Mouse (Mus musculus) spleen, adult 18-20 months (tissue): ENCODE measurements at regions not wholly inside any gene's neighbourhood (a gene's known extent, or its start where the extent isn't known, plus 50 kb on each side); places are given as distances from the start of the nearest gene placed in this dataset.

Experiments used
- DNase-seq, 2 experiments: peaks; one replicate each; pipeline ENCODE4 v3.0.0; 2022; ENCODE audit warnings: mixed read lengths in 2 of 2

- no peak for DNase-seq
These were observed 209.7 kb downstream of the Cd47 start for GRCm38 (mm10) chr16:50010074-50010473.

DNA sequence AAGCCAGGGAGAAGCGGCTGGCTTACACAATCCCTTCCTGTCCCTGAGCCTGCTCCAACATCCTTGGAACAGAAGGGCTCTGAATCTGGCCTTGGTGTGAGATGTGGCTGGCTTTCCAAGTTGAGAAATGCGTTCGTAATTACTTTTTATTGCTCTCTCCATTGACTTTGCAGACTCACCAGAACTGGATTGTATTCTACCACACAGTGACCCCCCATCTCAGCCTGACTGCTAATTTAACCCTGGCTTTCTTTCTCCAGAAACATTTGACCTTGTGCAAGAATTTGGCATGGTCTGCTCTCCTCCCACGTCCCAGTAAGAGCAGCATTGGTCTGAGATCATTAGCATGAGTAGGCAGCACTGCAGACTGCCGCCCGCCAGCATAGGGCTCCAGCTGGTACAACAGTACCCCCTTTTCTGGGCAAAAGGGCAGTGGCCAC, 210.2 kb downstream of the Cd47 start:
- no peak for DNase-seq

DNA sequence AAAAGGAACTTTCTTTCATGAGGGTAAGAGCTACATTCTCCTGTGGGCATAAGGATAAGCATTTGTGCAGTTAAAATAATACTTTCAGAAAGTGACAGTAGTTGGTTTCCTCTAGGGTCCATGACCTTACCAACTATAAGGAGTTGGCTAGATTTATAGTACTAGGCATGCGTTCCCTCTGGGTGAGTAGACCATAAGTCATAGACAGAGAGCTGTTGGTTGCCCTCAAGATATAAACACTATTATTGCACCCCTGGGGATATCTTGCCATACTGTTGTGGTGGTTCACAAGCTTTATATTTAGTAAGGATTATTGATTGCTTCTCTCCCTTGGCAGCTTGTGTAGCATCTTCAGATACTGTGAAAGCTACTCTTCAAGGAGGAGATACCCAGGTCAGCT, 223.6 kb downstream of the Cd47 start:
- DNase-seq = no peak

DNA sequence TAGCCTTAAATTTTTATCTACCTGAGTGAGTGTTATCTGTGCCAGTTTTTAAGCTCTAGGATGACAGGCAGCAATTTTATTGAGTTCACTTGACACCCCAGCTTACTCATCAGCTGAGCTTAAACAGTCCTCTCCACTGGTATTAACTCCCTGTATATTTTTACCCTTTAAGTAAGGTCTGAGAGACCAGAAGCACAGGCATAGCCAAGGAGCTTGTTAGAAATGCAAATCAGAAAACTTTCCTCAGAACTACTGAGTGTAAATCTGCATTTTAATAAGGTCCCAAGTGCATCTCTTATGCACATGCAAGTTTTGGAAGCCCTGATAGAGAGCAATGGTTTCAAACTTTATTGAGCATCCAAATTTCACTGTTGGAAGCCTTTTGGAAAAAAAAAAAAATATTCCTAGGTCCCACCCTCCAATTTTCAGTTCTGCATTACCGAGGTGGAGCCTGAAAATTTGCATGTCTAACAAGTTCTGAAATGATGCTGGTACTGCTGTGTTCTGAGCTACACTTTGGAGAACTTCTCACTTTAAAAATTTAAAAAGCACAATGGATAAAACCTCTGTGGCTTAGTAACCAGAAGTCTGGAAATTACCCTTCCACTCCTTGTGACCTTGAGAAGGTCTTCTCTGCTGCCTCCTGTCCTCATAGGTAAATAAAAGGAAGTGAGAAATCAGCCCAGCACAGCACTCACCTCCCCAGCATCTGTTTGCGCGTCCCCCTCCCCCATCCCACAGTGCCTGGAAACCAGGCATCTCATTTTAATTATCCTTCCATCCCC, 226.0 kb downstream of the Cd47 start:
- peak; percentile 29 to 37 for DNase-seq

DNA sequence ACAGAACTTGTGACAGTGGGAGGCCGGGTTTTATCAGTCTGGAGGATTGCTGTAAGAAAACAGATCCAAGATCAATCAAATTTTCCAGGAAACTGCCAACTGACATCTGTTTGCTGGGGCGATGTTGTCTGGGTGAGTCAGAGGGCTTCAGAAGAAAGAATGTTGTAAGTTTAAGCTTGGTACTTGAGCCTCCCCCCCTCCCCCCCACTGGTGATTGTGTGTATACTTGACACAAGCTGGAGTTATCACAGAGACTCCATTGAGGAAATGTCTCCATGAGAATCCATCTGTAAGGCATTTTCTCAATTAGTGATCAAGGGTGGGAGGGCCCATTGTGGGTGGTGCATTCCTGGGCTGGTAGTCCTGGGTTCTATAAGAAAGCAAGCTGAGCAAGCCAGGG, 226.9 kb downstream of the Cd47 start:
- no peak for DNase-seq

- DNase-seq = no peak
These were observed 229.4 kb downstream of the Cd47 start for GRCm38 (mm10) chr16:50029711-50030110.

GRCm38 (mm10) chr16:50030355-50030754, 230.0 kb downstream of the Cd47 start:
- peak; percentile 5 to 13 for DNase-seq

- DNase-seq = no peak
These were observed 230.6 kb downstream of the Cd47 start for GRCm38 (mm10) chr16:50030905-50031369.

DNA sequence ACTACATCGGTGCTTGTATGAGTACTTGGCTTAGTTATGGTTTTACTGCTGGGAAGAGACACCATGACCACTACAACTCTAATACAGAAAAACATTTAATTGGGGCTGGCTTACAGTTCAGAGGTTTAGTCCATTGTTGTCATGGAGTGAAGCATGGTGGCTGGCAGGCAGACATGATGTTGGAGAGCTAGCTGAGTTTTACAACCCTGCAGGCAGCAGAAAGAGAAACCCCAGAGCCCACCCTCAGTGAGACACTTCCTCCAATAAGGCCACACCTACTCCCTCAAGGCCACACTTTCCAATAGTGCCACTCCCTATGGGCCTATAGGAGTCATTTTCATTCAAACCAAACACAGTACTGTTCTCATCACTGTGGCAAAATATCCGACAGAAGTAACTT, 232.5 kb downstream of the Cd47 start:
- no peak for DNase-seq

GRCm38 (mm10) chr16:50036296-50036734, 236.0 kb downstream of the Cd47 start:
- no peak for DNase-seq

DNA sequence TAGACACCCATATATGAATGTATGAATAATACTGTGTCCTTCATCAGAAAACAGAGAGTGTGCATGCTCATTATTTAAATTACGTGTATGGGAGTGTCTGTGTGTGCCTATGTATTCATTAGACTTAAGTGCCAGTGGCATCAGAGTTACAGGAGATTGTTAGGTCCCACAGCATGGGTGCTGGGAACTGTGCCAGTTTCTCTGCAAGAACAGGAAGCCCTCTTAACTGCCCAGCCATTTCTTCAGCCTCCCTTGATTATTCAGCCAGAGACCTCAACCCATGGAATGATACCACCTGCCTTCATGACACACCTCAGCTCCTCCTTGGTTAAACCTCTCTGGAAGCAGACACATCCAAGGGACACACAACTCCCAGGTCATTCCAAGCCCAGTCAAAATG, 243.8 kb downstream of the Cd47 start:
- DNase-seq = no peak

DNA sequence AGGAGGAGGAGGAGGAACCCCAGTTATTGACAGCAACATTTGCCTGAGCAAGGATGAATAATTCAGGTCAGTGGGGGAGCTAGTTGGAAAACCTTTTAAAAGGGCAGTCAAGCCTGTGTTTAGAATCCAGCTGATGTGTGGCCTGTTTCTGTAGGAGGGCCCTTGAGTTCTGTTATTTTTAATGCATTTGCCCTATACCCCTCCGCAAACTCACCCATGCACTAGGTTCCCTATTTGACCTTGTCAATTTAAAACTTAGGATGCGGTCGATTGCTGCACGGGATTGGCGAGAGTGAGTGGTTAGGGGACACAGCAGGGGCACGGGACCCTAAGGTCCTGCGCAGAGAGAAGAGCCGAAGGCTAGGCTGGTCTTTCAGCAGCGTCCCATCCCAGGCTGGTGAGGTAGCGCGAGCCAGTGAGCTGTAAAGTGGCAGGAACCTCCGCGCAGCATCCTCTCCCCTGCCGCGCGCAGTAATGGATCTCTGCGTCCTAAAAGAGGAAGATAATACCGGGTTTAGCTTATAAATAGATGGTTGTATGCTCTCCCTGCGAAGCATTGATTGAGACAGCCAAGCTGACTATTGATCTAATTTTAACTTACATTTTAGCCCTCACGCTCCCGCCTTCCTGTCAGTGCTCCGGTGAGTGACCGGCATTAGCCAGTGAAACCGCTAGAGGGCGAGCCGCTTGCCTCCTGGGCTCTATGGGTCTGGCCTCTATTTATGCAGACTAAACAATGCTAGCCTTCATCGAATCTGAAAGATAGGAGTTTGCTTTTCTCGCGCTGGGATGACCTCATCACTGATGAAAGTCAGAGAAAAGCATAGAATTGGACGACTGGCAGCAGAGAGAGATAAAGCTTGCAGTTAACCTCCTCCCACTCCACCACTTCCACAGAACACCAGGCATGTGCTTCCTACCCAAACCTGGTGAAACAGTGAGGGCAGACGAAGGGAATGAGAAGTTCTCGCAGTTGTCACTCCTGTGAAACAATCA, 245.5 kb downstream of the Cd47 start:
- DNase-seq = peak; percentile 49 to 70

DNA sequence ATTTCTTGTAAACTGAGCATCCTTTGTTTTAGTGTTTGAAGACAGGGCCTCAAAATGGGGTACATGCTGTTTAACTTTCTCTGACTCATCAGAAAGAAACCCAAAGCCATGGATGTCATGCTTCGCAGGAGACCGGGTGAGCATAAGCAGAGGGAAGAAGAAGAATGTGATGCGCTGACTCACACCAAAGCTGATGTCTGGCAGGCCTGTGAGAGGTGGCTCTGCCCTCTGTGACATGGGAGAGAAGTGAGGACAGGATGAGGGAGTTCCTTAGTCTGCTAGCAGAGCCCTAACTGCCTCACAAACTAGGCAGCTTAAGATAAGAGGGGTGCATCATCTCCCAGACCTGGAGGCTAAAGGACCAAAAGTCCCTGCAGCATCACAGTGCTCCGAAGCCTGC, 263.2 kb downstream of the Cd47 start:
- DNase-seq = no peak

DNA sequence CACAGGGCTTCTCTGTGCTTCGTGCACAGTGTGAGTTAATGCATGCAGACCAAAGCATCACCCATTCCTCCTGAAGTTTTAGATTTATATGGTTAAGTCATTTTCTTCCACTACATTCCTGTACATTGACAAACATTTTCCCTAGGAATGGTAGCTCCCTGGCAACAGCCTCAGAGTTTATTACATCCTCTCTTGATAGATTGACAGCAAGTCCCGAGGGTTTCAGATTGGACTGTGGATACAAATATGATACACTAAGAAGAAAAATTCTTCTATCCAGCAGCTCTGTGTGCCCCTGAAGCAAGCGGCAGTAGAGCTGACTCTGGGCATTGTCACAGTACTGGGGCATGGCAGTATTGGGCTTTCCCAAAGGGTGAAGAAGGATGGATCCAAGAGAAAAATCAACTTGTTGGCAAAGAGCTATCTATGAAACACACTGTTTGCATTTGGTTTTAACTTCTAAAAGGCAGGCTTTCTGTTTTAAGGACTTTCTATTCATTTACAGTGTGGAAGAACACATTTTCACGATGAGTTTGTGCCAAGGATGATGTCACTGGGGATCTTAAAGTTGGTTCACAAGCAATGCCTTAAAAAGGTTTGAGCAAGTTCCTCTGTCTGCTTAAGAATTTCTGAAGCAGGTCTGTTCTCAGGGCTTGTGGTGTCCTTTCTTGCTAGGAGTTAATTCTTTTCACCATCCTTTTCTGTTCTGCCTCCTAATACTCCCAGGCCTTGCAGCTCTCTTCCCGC, 265.2 kb downstream of the Cd47 start:
- DNase-seq = no peak

GRCm38 (mm10) chr16:50069033-50069432, 268.7 kb downstream of the Cd47 start:
- DNase-seq = peak in 1 of 2 experiments; percentile 16

DNA sequence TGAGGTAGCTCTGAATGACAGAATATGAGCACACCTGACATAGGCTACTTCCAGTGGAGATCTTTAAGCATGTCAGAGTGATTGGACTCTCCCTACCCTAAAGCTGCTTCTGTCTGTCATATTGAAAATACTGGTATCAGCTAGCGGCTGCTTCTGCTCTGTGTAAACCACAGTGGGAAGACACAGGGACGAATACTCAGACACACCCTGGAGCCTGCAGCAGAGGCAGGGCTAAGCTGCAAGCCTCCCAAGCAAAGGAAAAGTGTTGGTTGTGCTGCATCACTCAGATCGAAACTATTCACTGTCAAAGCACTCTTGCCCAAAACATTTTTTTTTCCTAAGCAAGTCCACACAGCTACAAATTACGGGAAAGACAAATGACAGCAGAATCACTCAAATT, 270.4 kb downstream of the Cd47 start:
- DNase-seq = no peak

DNA sequence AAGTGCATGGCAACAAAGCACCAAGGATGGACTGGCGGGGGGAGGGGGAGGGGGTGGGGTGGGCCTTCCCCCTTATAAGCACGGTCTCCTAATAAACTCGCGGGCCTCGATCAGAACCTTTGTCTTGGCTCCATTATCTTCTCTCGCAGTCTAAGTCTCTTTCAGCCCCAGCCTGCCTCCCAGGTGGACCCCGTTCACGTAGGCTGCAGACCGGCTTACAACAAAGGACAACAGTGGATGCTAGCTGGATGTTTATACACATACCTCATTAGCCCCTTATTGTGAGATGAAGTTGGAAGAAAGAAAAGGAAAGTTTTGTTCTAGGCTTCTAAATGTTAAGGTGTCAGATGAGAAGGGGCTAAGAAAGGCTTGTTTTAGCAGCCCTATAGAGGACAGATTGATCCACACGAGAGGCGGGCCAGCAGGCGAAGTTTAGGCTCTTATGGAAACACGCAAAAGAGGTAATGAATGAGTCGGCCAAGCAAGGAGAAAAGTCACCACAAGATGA, 272.6 kb downstream of the Cd47 start:
- DNase-seq = no peak

GRCm38 (mm10) chr16:50073979-50074378, 273.6 kb downstream of the Cd47 start:
- DNase-seq = peak in 1 of 2 experiments; percentile 24

- DNase-seq = no peak
These were observed 275.3 kb downstream of the Cd47 start for GRCm38 (mm10) chr16:50075641-50076040.

GRCm38 (mm10) chr16:50081511-50081910, 281.2 kb downstream of the Cd47 start:
- DNase-seq = no peak

GRCm38 (mm10) chr16:50092318-50092717, 292.0 kb downstream of the Cd47 start:
- DNase-seq = no peak

DNA sequence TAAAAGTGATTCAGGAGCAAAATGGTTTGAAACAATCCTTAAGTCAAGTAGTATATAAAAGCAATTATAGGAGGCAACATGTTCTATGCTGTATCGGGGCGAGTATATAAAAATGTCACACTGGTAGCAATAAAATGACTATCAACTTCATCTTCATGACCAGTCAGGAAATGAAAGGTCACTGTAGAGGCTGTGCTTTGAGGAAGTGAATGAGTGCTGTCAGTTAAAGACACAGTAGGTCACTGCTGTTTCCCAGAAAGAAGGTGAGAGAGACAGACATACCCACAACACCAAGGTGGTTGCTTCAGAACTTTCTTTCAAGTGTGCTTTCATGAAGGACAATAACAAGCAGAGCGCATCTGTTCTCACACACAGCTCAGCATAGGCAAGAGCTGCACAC, 292.4 kb downstream of the Cd47 start:
- no peak for DNase-seq
